Mouse (Mus musculus) adrenal gland, adult 2 months (tissue): ENCODE data around the gene Incenp. TPM values are rescaled to one million over a fixed set of nuclear protein-coding genes. Genes with fewer than 3 reads are reported as not detected.
"Not testable (repeated sequence)": the region's sequence is repeated elsewhere in the genome, so short reads cannot be mapped to it uniquely, and the experiment has no call there.

ENCODE experiments used
- DNase-seq: peaks from one replicate; pipeline ENCODE4 v3.0.0; 2021
- polyA plus RNA-seq: library from polyadenylated mRNA; depleted of rRNA; stranded (reverse); fragments of >200 nt; gene quantifications from 2 replicates; pipeline ENCODE4 v1.2.3, GENCODE M21; 2012
- total RNA-seq, 2 experiments: library from RNA; stranded (reverse); gene quantifications; 2 replicates each; pipeline ENCODE4 v1.2.3; 2021

Incenp gene
- total and polyA plus RNA-seq, 3 experiments = 5.1 to 11.1 (median 9.4) TPM

DNA sequence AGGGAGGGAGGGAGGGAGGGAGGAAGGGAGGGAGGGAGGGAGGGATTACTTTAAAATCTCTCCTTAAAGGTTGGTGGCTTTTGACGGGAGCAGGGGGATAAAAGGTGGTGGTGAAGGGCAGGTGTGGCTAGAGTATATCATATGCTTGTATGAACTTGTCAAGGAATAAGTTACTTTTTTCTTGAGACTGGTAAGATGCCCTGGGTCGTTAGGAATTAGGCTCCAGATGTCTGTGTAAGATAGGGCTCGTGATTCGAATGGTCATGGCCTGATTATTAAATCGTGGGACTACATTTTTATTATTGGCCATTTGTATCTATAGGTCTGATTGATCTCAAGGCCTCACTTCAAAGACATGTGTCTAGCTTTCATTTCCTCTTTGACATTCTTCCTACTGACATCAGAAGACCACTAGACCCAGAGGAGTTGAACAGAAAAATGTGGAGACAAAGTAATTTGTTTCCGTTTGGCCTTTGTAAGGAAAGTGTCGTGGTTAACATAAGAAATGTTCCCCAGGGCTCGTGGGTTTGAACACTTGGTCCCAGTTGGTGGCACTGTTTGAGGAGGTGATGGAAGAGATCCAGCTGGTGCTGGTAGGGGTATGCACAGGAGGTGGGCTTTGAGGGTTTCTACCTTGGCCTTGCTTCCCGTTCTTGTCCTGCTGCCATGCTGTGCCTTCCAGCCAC, 19.0 kb upstream of the Incenp start:
- DNase-seq = no peak

DNA sequence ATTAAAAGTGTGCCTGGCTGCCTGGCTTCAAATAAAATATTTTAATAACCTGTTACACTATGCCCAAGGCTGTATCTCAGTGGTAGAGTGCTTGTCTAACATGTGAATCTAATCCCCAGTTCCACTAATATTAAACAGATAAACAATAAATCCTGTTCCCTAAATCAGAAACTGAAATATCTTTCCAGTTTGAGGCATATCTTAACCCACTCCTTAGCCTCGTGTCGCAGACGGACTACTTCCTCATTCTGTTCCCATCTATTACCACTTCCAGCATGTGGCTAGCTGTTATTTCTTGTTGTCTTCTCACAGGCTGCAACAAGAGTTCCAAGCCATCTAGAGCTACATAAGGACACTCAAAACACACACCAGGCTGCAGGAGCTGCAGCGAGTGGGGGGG, 18.4 kb upstream of the Incenp start:
- DNase-seq = no peak

DNA sequence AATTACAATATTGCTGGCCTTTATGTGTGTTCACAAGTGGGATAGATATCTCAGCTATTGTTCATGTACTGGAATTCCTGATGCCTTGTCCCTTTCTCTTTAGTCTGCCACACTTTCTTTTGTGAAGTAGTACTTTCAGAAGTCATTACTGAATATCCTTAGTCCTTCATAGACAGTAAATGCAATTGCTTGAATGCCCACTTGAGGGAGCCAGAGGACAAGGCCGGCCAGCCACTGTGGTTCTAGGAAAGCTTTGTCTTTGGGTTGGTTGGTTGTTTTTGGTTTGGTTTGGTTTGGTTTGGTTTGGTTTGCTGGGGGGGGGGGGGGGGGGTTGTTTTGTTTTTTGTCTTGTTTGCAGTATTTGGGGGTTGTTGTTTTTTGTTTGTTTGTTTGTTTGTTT, 16.6 kb upstream of the Incenp start:
- DNase-seq = peak; percentile 75

DNA sequence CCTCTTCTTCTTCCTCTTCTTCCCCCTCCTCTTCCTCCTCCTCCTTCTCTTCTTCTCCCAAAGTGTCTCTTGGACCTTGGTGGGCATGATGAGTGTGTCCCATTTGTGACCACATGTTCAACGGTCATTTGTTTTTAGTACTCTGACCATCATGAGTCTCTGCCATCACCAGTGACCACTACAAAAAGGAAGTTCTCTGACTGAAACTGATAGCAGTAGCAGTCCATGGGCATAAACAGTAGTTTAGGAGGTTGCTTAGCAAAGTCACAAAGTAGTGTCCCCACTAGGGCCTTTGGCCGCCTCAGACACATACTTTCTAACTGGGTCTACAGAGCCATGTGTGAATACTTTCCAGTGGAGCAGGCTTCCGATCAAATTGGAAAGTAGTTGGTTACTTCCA, 15.0 kb upstream of the Incenp start:
- DNase-seq = no peak

DNA sequence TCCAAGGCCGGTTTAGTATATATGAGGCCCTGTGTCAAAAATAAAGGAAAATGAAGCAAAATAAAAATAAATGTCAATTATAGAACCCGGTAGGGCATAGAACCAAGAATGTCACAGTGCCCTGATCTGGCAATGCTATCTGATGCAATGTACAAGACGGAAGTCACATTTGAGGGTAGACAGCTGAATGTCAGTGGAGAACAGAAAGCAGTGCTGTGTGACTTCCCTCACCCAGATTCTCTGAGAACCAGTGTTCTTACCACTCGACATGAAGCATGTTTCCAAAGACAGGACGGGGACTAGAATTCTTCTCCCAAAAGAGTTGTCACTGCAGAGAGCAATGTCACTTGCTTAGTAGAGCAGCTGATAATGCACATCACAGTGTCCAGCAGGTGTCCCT, 14.4 kb upstream of the Incenp start:
- DNase-seq = no peak

DNA sequence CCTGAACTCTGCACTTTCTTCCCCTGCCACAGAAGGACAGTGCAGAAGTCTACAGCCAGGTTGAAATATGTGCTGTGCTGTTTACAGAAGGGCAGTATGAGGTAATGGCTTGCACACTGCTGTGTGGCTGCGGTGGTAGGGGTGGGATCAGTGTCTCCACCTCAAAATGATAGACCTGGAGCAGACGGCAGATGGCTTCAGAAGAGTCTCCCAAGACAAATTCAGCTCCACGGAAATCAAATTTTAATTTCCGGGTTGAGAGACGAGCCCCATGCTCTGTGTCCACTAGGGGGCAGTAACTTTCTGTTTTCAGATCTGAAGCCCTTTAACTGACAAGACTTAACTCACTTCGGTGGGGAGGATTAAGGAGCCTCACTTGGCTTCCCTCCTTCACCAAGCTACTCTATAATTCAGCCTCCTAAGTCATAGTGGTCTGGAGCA, 12.0 kb upstream of the Incenp start:
- peak; percentile 25 for DNase-seq

DNA sequence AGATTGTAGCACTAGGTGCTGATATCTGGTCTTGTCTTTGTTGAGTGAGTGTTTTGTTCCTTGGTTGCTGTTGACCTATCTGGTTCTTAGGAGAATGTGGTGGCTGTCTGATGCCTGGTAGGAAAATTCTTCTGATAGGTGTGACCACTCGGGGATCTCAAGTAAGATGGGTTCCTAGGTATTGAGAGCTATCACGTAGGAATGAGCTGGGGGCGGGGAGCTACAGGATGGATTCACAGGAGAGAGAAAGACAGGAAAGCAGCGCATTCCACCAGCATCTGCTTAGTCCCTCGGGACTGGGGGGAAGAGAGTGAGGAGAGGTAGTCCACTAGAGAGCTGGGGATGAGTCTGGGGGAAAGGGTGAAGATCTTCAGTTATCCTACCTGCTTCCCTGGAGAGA, 10.0 kb upstream of the Incenp start:
- no peak for DNase-seq

DNA sequence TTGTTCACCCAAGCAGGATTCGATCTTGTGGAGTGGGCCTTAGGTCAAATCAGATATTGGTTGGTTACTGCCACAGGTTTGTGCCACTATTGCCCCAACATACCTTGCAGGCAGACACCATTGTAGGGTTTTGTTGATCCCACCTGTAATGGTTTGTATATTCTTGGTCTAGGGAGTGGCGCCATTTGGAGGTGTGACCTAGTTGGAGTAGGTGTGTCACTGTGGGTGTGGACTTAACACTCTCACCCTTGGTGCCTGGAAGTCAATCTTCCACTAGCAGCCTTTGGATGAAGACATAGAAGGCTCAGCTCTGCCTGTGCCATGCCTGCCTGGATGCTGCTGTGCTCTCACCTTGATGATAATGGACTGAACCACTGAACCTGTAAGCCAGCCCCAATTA, 1.3 kb upstream of the Incenp start:
- DNase-seq = not testable (repeated sequence)

DNA sequence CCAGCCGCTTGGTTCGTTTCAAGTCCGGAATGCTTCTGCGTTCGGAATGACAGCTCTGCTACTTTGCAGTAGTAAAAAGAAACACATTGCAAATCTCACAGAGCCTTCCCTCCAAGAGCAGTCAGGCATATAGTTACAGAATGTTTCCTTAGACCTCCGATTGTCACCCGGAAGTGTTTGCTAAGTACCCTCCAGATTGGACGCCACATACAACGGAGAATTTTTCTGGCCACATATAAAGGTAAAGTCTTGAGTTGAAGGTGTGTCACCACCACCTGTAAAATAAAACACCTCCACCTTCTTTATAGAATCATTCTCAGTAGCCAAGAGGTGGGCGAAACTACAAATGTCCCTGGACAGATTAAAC, 412 bp upstream of the Incenp start:
- DNase-seq = no peak

DNA sequence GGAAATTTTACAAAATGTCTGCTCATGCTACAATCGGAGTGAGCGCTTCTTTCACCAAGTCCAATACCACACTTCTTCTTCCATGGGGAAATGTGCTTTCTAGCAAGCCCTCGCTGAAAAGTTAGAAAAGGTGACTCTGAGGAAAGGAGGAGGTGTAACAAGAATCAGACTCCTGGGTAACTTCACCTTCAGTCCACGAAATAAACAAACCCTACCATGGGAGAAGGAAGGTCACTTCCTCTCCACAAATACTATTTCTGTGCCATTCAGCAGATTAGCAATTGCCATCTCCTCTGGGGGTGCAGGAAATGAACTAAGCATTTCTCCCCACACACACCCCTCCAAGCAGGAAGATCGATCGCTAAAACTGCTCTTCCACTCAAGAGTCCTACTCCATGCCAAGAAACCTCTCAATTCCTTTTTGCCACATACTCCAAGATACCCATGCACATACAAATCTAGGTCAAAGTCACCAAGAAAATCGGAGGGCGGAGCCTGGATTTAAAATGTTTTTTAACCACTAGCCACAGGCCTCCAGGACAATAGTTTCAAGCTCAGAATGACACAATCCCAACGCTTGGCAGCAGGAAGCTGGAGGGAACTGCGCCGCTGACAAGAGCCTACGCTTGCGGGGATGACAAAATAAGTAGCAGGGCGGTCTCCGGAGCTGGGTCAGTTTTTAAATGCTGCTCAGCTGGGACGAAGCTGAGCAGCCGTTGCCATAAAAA, 848 bp downstream of the Incenp start:
- peak; percentile 64 for DNase-seq

DNA sequence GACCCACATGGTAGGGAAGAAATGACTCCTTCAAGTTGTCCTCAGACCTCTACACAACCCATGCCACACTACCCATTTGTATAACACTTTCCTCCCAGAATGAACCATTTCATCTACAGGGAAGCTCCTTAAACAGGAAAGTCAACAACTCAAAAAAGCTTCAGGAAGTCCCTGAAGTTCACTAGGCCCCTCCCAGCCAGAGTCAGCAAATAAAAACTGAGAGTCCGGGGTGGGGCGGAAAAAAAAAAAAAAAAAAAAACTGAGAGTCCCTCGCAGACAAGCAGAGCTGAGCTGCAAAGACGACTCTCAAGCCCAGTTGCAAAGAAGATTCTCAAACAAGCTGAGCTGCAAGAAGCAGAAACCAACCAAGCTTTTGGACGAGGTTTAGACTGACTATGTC, 3.3 kb downstream of the Incenp start:
- no peak for DNase-seq

DNA sequence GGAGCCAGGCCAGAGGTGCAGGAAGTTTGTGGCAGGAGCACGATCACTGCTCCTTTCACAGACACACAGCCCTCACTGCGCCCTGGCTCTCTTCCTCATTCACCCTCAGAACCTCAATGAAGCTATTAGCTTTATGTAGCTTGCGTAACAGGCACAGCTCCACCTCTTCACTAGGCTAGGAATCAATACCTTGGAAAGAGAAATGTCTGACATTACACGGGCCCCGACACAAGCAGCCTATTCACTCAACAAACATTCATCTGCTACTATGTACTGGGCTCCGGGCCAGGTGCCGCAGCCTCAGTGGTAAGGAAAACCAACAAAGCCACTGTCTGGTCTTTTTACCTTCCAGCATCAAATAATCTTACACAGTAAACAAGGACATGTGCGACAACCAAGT, 12.6 kb downstream of the Incenp start:
- no peak for DNase-seq

DNA sequence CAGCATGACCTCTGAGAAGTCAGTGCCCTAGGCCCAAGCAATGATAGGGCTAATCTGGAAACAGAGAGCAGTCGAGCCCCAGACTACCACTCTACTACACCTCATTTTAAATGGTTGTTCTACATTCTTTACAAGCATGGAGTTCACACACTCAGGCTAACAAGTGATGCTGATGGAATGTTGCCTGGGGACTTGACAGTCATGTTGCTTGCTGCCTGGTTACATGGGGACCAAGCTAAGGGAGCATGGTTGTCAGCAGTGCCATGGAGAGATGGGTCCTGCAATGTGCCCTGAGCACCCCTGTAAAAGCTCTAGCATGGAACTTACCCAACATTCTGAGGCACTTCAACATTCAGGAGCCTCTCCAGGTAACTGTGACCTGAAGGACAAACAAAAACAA, 13.0 kb downstream of the Incenp start:
- DNase-seq = no peak

DNA sequence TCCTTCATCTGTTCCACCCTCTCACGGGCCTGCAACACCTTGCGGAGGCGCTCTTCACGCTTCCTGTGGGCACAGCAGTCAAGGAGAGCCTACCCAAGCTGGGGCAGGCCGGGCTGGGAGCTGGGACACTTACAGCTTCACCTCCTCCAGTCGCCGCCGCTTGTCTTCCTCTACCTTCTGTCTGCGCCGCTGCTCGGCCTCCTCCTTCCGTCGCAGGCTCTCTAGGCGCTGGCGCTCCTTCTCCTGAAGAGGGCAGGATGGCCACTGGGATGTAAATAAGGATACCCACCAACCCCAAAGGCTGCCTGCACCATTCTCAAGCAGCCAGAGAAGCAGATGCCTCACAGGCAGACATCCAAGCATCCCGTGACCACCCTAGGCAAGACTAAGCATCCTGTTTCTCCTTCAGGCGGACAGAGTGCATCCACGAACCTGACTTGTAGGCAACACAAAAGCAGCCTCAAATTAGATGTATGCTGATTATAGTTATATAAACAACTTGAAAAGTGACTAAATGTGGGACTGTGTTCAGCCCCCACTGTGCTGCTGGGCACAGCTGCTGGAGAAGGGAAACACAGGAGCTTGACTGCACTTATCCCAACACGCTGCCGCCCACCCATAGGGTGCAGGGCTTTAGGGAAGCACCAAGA, 21.0 kb downstream of the Incenp start:
- no peak for DNase-seq

DNA sequence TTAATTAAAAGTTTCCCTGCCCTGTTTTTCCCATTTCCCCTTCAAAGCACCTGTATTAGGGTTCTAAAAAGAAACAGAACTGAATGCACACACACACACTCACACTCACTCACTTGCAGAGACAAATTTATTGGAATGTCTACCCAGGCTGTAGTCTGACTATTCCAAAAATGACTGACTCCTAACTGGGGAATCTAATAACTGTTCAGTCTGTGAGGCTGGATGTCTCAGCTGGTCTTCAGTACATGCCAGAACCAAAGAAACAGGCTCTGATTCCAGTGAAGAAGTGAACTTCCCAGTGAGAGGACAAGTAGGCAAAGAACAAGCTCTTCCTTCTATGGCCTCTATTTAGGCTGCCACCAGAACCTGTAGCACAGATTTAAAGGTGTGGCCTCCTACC, 33.9 kb downstream of the Incenp start:
- DNase-seq = no peak

DNA sequence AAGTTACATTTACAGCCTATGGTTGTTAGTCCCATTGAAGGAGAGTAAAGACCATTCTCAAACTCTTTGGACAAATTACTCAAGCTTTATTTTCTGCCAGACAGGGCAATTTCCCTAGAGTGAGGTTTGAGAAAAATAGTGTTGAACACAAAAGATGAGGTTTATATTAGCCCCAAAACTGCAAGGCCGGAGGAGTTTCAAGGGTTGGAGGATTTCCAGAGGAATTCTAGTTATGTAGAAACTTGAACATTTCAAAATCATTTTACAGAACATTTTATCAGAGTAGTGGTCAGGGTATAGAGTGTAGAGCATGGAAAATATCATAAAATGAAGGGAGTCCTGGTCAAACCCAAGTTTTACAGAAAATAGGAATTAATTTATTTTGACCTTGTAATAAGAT, 34.5 kb downstream of the Incenp start:
- DNase-seq = no peak

DNA sequence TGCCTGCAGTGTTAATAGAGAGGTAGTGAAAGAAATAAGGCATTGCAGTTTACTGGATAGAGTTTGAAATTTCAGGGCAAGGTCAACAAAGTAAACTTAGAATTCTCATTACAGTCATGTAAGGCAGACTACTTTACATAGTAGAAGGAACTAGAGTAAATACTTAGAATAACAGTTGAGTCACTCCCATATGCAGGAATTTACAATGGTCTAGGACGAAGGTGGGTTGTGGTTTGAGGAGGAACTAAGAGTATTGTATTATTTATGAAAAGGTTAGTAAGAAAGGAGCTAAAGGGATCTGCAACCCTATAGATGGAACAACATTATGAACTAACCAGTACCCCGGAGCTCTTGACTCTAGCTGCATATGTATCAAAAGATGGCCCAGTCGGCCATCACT, 38.5 kb downstream of the Incenp start:
- DNase-seq = not testable (repeated sequence)

DNA sequence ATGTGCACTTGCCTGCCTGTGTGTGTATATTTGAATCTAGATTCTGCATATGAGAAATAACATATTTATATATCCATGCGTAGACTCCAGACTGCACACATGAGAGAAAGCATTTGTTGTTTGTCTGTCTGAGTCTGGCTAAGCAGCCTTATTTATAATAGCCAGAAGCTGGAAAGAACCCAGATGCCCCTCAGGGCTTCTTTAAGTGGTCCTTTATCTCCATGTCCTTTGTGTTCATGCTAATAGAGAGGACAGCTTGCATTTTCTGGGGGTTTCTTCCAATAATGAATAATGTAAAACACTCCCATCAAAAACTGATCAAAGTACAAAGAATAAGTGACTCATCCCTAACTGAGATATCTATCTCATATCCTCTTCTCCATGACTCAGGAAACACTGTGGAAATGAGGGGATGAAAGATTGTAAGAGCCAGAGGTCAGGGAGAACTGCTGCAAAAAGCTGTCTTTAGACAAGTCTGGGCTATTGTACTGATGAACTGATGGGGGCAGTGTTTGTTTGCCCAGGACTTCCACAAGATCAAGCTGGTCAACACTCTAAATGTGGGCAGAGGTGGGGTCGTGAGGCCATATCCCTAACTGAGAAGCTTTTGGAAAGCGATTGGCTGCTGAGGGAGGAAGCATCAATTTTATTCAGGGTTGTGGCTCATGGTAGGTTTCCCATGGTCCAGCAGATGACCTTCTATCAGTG, 49.8 kb downstream of the Incenp start:
- DNase-seq = peak; percentile 58

DNA sequence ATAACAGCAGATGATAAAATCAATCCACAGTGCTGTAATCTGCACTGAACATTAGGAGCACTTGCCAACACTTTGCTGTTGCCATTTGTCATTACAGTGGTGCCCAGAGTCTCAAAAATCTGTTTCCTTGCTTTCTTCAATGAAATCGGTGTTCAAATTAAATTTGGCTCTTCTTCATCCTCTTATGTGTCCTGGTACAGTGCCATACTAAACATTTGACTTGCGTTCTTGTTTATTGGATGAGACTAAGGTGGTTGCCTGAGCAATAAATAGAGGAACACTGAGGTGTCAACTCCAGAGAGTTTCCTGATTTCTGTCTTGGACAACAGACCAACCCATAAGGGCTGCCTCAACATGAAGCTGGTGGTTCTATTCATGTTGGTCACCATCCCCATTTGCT, 52.1 kb downstream of the Incenp start, which contains the start of gene Scgb2a2:
Gene Scgb2a2, plus strand, starts transcription at position 301 of the 400 bp plus-strand sequence.
- no peak for DNase-seq

DNA sequence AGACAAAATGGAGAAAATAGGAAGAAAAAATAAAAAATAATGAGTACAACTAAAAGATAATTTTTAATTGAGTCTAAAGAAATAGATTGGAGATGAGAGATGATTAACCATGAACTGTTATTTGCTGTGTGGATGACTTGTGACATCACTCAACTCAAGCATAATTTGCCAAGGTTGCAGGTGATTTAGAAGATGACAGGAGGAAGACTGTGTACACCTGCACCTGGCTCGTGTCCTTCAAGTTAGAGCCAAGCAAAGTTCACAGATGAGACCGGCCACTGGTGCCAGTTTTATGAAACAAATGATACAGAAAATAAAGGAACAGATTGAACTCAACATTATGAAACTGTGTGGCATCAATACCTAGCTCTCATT, 62.0 kb downstream of the Incenp start:
- DNase-seq = no peak

DNA sequence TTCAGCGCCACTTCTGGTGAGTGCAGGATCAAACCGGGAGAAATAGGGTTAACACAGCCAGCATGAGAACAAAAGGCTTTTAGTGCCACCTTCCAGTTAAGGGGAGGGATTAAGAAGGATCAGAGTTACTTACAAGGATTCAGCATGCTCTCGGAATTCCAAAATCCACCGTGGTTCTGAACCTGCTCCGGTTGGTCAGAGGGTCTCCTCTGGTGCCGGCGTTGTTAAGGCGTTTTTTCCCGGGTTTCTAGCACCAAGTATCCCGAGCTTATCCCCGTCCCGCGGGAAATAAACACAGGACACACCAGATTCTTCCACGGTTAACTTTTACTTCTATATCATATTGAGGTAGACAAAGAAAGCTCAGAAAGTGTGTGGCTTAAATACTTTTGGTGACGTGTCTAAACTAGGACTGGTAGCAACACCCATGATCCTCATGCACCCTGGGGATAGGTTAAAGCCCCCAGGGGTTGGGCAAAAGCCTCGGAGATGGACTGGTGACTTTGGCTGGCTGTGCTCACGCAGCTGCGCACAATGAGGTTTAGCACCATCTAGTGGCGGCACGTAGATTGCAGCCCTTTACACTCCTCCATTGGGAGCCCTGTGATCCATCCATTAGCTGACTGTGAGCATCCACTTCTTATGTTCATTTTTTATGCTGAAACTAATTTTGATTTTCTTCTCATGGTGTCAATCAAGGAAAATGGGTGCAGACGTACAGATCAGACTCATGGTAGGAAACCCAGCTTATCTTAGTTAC, 62.6 kb downstream of the Incenp start:
- peak; percentile 70 for DNase-seq
